Mouse (Mus musculus) spleen, adult 2 months (tissue): Measurements from ENCODE around the gene Dok7.

ENCODE experiments used
- CTCF ChIP-seq: fragments of 200-500 bp; IDR thresholded peaks from 2 replicates; pipeline ENCODE4 v1.5.1; 2011; ENCODE audit warnings: mild to moderate bottlenecking, inconsistent platforms; ENCODE audit not compliant: insufficient read depth, insufficient read length, insufficient replicate concordance; ENCODE audit errors: extremely low read depth
- POLR2A ChIP-seq: fragments of 200-500 bp; IDR thresholded peaks from 2 replicates; pipeline ENCODE4 v1.6.1; 2011; ENCODE audit warnings: low read depth, low read length, inconsistent platforms

- TF ChIP-seq CTCF (no peak), POLR2A (no peak)
These were observed 72.6 kb downstream of the Dok7 start for GRCm38 (mm10) chr5:35129208-35129607.
